In the genomic region with DNA sequence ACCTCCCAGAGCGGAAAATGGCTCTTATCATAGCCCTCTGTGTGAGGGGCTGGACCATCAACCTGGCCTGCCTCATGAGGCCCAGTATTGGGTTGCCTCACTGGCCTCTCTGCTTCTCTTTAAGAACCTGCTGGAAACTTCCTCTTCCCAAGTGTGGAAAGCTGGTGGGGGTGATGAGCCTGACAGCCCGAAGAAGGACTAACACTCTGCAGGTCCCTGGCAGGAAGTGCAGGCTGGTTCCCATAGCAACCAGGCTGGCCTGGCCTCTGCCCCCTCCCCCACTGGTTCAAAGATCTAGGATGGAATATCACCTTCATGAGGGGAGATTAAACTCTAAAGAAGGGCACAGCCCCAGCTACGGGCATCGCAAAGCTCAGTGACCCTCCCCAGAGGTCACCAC, we compare ENCODE assay signal across 10 mouse cellular contexts. TPM values are rescaled to one million over a fixed set of nuclear protein-coding genes. Genes with fewer than 3 reads are reported as not detected.
DNase-seq lines count a peak whose midpoint lies in the region; ATAC-seq lines count a peak whose summit lies in the region.
"Had no signal": no experiment of that assay in that cellular context is flagged by ENCODE, and none has a peak within 500 bp of the region (broad histone marks: within the 10 kb centered on the region; RNA-seq: fewer than 3 reads in every experiment).

No protein-coding gene starts in this region.

- H3K9ac ChIP-seq in midbrain, embryonic 11.5 days (ENCODE audit: low read length): no peak overlapping the region

- H3K27me3 ChIP-seq in midbrain, embryonic 11.5 days (ENCODE audit: control insufficient read depth, insufficient read depth, low read length): peaks cover 2% of the 10 kb centered on the region

- no peak overlapping the region for H3K4me3 ChIP-seq in midbrain, embryonic 11.5 days (ENCODE audit: low read depth, low read length)

- no peaks in the 10 kb centered on the region for H3K9me3 ChIP-seq in midbrain, embryonic 11.5 days (ENCODE audit: control insufficient read depth, low read length)

- peaks cover 22% of the 10 kb centered on the region for H3K36me3 ChIP-seq in midbrain, embryonic 11.5 days (ENCODE audit: control insufficient read depth, insufficient read depth, low read length)

- H3K27ac ChIP-seq in midbrain, embryonic 11.5 days (ENCODE audit: low read depth, low read length): no peak overlapping the region

- WGBS in midbrain, embryonic 11.5 days: 11% methylated on average over 4 of the region's 4 CpGs

- H3K4me2 ChIP-seq in midbrain, embryonic 11.5 days: no peak overlapping the region; the same call in 1 of the 2 replicates

- ATAC-seq in midbrain, embryonic 11.5 days (ENCODE audit: low FRiP score): peak; percentile 45; the same call in 1 of the 2 replicates

- peak; percentile 89 to 90 for DNase-seq in cerebellum, postnatal 10 days
- no peak for DNase-seq in cerebellum, adult 9-10 months
- peak; percentile 55 for DNase-seq in kidney, postnatal 10 days
- no peak for DNase-seq in kidney, adult 9 months
- peak; percentile 84 for DNase-seq in embryo, embryonic 11 days
- no peak for DNase-seq in midbrain, embryonic 11.5 days (ENCODE audit: low spot score, missing footprints)
- no peak for DNase-seq in B cell, adult 2 months
- DNase-seq in urinary bladder, postnatal 25 days (ENCODE audit: low spot score): no peak
- DNase-seq: kidney, adult 11 months; thymus, adult 2 months had no signal

- H3K4me1 ChIP-seq in midbrain, embryonic 11.5 days (ENCODE audit: control insufficient read depth, insufficient read depth, low read length): peaks cover 38% of the 10 kb centered on the region

RNA-seq across cellular contexts. Expression of gene Ephb3, which starts 11.5 kb away (rescaled TPM):
- 7.7 and 9.8 TPM in 2 replicates for polyA plus RNA-seq in midbrain, embryonic 11.5 days (2014; fragmentation: Nextera tagmentation; extraction: Ambion mirVana)

Comparison
In these comparisons a context has a peak if more than half of its experiments do, and no peak if none do; other contexts are left out.
1. DNase-seq: peak in cerebellum, postnatal 10 days (2 of 2), kidney, postnatal 10 days (single experiment) and embryo, embryonic 11 days (single experiment); none in cerebellum, adult 9-10 months (single experiment), kidney, adult 9 months (single experiment), midbrain, embryonic 11.5 days (single experiment), B cell, adult 2 months (0 of 2) and urinary bladder, postnatal 25 days (single experiment).